Mouse (Mus musculus) neural tube, embryonic 11.5 days (tissue): ENCODE data around the gene Slc29a1. TPM values are rescaled to one million over a fixed set of nuclear protein-coding genes. Genes with fewer than 3 reads are reported as not detected.

Experiments used
- ATAC-seq: fragments of 200-750 bp; cut with Nextera tagmentation; 2 replicates; pipeline ENCODE4 v1.8.0; 2017; ENCODE audit warnings: moderate number of reproducible peaks, mild to moderate bottlenecking, moderate TSS enrichment, moderate library complexity; ENCODE audit not compliant: insufficient read depth, low FRiP score, low TSS enrichment
- DNase-seq: peaks from one replicate; pipeline ENCODE4 v3.0.0-alpha.2; 2015; ENCODE audit warnings: low spot score
- H3K27ac ChIP-seq: fragments of 300-500 bp; sonication (generic); 2 replicates; pipeline ENCODE4 v1.5.1; 2014; ENCODE audit warnings: low read depth, mild to moderate bottlenecking, low read length
- H3K27me3 ChIP-seq: fragments of 300-500 bp; sonication (generic); 2 replicates; pipeline ENCODE4 v1.6.1; 2014; ENCODE audit warnings: mild to moderate bottlenecking, low read length, mixed read lengths; ENCODE audit not compliant: control insufficient read depth, insufficient read depth
- H3K36me3 ChIP-seq: fragments of 300-500 bp; sonication (generic); 2 replicates; pipeline ENCODE4 v1.6.1; 2014; ENCODE audit warnings: mild to moderate bottlenecking, low read length, moderate library complexity, mixed read lengths; ENCODE audit not compliant: control insufficient read depth, insufficient read depth
- H3K4me1 ChIP-seq: fragments of 300-500 bp; sonication (generic); 2 replicates; pipeline ENCODE4 v1.6.1; 2014; ENCODE audit warnings: low read length, mixed read lengths; ENCODE audit not compliant: control insufficient read depth, insufficient read depth
- H3K4me2 ChIP-seq: fragments of 300-500 bp; sonication (generic); 2 replicates; pipeline ENCODE4 v1.6.1; 2014; ENCODE audit warnings: low read depth, mild to moderate bottlenecking, moderate library complexity
- H3K4me3 ChIP-seq: fragments of 300-500 bp; sonication (generic); 2 replicates; pipeline ENCODE4 v1.5.1; 2014; ENCODE audit warnings: low read depth, low read length
- H3K9ac ChIP-seq: fragments of 300-500 bp; sonication (generic); 2 replicates; pipeline ENCODE4 v1.6.1; 2014; ENCODE audit warnings: mild to moderate bottlenecking, low read length
- H3K9me3 ChIP-seq: fragments of 300-500 bp; sonication (generic); 2 replicates; pipeline ENCODE4 v1.6.1; 2016; ENCODE audit warnings: low read length; ENCODE audit not compliant: control insufficient read depth
- WGBS: fragments of 180-500 bp; shearing (Covaris S2); extraction: QIAGEN DNeasy Blood & Tissue Kit; methylation state at CpG from one replicate; pipeline ENCODE4 v1.1.7; 2014; 5-methylcytosine and 5-hydroxymethylcytosine counted together
- polyA plus RNA-seq: library from polyadenylated mRNA; unstranded; fragments of >200 nt; fragmentation: Nextera tagmentation; extraction: Ambion mirVana; gene quantifications from 2 replicates; pipeline ENCODE4 v1.2.1, GENCODE M21; 2014

Gene Slc29a1
- polyA plus RNA-seq, 1 experiment from 2014 or later, result 48.7 TPM

GRCm38 (mm10) chr17:45595736-45596390 is 3.5 kb downstream of the Slc29a1 start:
- no peak for DNase-seq
- peaks cover 30% of the 10 kb centered on the region for H3K4me1 ChIP-seq
- no peaks in the 10 kb centered on the region for H3K9me3 ChIP-seq
- H3K4me3 ChIP-seq, result peak overlapping the region; percentile 46
- H3K4me2 ChIP-seq, result peak overlapping the region; percentile 98
- 2% methylated on average over 23 of the region's 23 CpGs for WGBS
- no peaks in the 10 kb centered on the region for H3K36me3 ChIP-seq
- peaks cover 13% of the 10 kb centered on the region for H3K27me3 ChIP-seq
- no peak overlapping the region for H3K27ac ChIP-seq
- peak; percentile 21 for ATAC-seq
- peak overlapping the region; percentile 59 for H3K9ac ChIP-seq

GRCm38 (mm10) chr17:45594881-45595735 is 4.3 kb downstream of the Slc29a1 start:
- H3K4me1 ChIP-seq, result peaks cover 30% of the 10 kb centered on the region
- DNase-seq (peak; percentile 74), ATAC-seq (peak; percentile 74)
- H3K36me3 ChIP-seq, result no peaks in the 10 kb centered on the region
- peaks cover 7% of the 10 kb centered on the region for H3K27me3 ChIP-seq
- peak overlapping the region; percentile 46 for H3K4me3 ChIP-seq
- H3K27ac ChIP-seq, result no peak overlapping the region
- peak overlapping the region; percentile 59 for H3K9ac ChIP-seq
- WGBS, result under 1% methylated on average over 58 of the region's 58 CpGs
- H3K4me2 ChIP-seq, result peak overlapping the region; percentile 98
- no peaks in the 10 kb centered on the region for H3K9me3 ChIP-seq

- ATAC-seq (no peak), DNase-seq (no peak)
- H3K9ac ChIP-seq, result no peak overlapping the region
- H3K27me3 ChIP-seq, result peaks cover 7% of the 10 kb centered on the region; the same call in 1 of the 2 replicates
- no peak overlapping the region for H3K27ac ChIP-seq
- 52% methylated on average over 8 of the region's 8 CpGs for WGBS
- no peaks in the 10 kb centered on the region for H3K36me3 ChIP-seq
- peak overlapping the region; percentile 46; the same call in 1 of the 2 replicates for H3K4me3 ChIP-seq
- H3K4me1 ChIP-seq, result peaks cover 21% of the 10 kb centered on the region
- H3K9me3 ChIP-seq, result no peaks in the 10 kb centered on the region
- peak overlapping the region; percentile 98 for H3K4me2 ChIP-seq
Observed at GRCm38 (mm10) chr17:45594195-45594594, 5.2 kb downstream of the Slc29a1 start.

GRCm38 (mm10) chr17:45593479-45593878 is 5.9 kb downstream of the Slc29a1 start:
- H3K4me1 ChIP-seq, result peaks cover 21% of the 10 kb centered on the region
- H3K4me3 ChIP-seq, result no peak overlapping the region
- no peak overlapping the region for H3K4me2 ChIP-seq
- peaks cover 7% of the 10 kb centered on the region; the same call in 1 of the 2 replicates for H3K27me3 ChIP-seq
- no peak overlapping the region for H3K9ac ChIP-seq
- H3K36me3 ChIP-seq, result no peaks in the 10 kb centered on the region
- 29% methylated on average over 8 of the region's 8 CpGs for WGBS
- no peaks in the 10 kb centered on the region for H3K9me3 ChIP-seq
- ATAC-seq, result no peak
- no peak for DNase-seq
- no peak overlapping the region for H3K27ac ChIP-seq

- no peak overlapping the region for H3K27ac ChIP-seq
- peak overlapping the region; percentile 17; the same call in 1 of the 2 replicates for H3K4me2 ChIP-seq
- no peak overlapping the region for H3K9ac ChIP-seq
- H3K36me3 ChIP-seq, result no peaks in the 10 kb centered on the region
- no peak overlapping the region for H3K4me3 ChIP-seq
- no peak for ATAC-seq
- peaks cover 7% of the 10 kb centered on the region; the same call in 1 of the 2 replicates for H3K27me3 ChIP-seq
- 57% methylated on average over 8 of the region's 8 CpGs for WGBS
- no peaks in the 10 kb centered on the region for H3K9me3 ChIP-seq
- peaks cover 21% of the 10 kb centered on the region for H3K4me1 ChIP-seq
- no peak for DNase-seq
Observed at GRCm38 (mm10) chr17:45592606-45593431, 6.6 kb downstream of the Slc29a1 start.

GRCm38 (mm10) chr17:45591701-45592605 is 7.5 kb downstream of the Slc29a1 start:
- WGBS, result 55% methylated on average over 16 of the region's 16 CpGs
- H3K9me3 ChIP-seq, result no peaks in the 10 kb centered on the region
- H3K4me2 ChIP-seq, result peak overlapping the region; percentile 17; the same call in 1 of the 2 replicates
- peaks cover 21% of the 10 kb centered on the region for H3K4me1 ChIP-seq
- DNase-seq (no peak), ATAC-seq (no peak)
- no peaks in the 10 kb centered on the region for H3K36me3 ChIP-seq
- no peak overlapping the region for H3K9ac ChIP-seq
- no peak overlapping the region for H3K27ac ChIP-seq
- H3K4me3 ChIP-seq, result no peak overlapping the region
- H3K27me3 ChIP-seq, result peaks cover 7% of the 10 kb centered on the region; the same call in 1 of the 2 replicates

GRCm38 (mm10) chr17:45590410-45590809 is 9.0 kb downstream of the Slc29a1 start:
- no peaks in the 10 kb centered on the region for H3K36me3 ChIP-seq
- H3K4me1 ChIP-seq, result peaks cover 12% of the 10 kb centered on the region
- H3K9ac ChIP-seq, result peak overlapping the region; percentile 3; the same call in 1 of the 2 replicates
- DNase-seq, result no peak
- no peak overlapping the region for H3K4me3 ChIP-seq
- H3K4me2 ChIP-seq, result no peak overlapping the region
- H3K27me3 ChIP-seq, result no peaks in the 10 kb centered on the region; the same call in 1 of the 2 replicates
- ATAC-seq, result no peak
- no peaks in the 10 kb centered on the region for H3K9me3 ChIP-seq
- no peak overlapping the region for H3K27ac ChIP-seq
- WGBS, result 83% methylated on average over 6 of the region's 6 CpGs
